Mouse (Mus musculus): ENCODE data around the gene Rhobtb1.

The Rhobtb1 gene

DNA sequence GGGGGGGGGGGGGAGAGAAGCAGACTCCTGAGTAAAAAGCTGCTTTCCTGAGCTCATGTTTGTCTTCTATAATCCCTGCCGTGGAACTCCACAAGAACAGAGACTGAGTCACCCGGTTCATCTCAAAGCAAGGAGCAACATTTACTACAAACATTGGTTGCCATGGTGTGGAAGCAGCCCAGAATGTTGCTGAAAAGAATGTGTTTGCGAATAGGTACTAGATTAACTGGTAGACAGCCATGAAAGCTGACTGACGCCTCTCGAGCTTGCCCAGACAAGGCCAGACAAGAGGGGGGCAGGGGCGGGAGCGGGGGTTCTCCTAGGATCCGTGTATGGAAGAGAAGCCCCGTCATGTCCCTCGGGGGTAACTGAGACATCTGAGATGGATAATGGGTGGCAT, 120.2 kb downstream of the Rhobtb1 start:
- no peak for DNase-seq (ENCODE audit: low read depth, low spot score)

- DNase-seq (ENCODE audit: low read depth, low spot score): no peak
Observed at GRCm38 (mm10) chr10:69274275-69274674, 123.0 kb downstream of the Rhobtb1 start.

- DNase-seq (ENCODE audit: low read depth, low spot score): no peak
Observed at GRCm38 (mm10) chr10:69274705-69275104, 123.5 kb downstream of the Rhobtb1 start.

DNA sequence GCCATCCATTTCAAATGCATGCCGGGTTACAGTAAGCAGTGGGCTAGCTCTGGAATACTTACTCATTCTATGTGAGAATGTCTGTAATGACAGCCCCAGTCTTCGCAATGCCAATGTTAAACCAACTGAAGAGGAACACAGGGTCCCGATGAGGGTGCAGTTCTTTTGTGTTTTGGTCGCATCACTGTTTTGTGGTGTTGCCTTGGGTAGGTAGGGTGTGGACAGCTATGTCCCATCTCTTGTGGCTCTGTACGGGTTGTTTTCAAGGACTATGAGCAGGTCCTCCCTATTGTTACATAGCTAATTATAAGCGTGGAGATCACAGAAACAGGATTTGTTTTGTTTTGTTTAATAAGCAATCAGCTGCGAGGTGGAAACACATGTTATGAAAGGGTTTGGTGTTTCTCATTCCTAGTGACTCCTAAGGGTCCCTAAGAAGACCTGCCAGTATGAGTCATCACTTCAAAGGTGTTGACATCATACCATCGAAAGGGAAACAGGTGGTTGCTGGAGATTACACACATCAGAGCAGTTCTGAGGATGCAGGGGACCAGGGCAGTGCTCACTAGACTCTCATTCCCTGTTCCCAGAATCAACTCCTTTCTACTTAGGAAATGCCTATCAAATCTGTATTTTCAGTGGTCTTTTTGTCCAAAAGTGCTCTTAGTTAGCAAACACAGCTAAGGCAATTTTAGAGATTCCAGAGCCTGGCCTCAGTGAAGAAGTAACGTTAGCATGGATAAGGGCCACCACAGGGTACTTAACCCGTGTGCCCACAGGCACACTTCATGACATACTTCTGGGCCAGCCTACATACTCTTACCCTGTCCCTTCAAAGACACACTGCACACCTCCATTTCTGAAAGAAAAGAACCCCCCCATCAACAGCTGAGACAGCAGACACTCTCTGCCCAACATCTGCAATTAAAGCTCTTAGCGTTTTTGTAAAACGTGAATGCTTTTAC, 124.9 kb downstream of the Rhobtb1 start:
- no peak for DNase-seq (ENCODE audit: low read depth, low spot score)

- no peak for DNase-seq (ENCODE audit: low read depth, low spot score)
Observed at GRCm38 (mm10) chr10:69276920-69277435, 125.7 kb downstream of the Rhobtb1 start.

DNA sequence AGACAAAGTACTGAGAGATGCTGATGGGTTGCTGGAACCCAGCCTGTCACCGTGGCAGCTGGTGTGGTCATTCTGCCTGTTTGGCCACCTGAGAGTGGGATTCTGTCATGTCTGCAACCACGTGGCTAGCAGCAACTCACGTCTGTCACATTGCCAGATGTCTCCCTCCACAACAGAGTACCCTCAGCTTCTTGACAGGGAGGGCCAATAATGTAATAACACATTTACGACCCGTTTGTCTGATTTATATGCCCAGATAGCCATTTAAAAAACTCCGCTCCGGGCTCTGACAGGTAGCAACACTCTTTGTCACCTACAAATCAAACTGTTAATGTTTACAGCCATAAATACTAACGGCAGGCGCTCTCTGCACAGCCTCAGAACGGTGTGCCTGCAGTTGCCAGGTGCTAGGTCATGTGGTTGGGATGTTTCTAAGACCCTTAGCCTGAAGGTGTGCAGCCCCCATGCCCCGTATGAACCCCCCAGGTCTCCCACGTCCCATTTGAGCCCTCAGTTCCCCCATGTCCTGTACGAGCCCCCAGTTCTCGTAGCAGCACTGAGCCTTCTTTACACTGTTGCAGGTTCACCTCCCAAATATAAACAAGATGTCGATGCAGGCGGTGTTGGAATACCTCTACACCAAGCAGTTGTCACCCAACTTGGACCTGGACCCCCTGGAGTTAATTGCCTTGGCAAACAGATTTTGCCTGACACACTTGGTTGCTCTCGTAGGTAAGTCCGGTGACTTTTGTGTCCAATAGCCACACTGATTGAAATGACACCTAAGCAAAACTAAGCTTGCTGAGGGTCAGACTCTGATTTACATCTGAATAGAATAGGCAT, 127.8 kb downstream of the Rhobtb1 start:
- no peak for DNase-seq (ENCODE audit: low read depth, low spot score)

DNA sequence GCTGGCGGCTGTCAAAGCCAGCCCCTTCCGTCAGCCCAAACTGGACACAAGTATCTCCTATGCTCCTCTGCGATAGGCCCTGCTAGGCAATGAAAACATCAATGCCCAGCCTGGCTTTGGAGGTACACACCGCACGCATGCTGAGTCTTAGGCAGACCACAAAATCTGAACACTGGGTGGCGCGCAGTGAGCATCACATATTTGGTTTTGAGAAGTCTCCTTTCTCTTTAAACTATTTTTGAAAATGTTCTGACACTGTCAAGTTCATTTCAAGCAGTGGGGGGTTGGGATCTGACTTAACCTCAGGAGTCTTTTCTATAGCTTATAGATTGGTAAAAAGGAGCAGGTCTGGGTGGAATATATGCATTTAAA, 128.4 kb downstream of the Rhobtb1 start:
- DNase-seq (ENCODE audit: low read depth, low spot score): no peak

- no peak for DNase-seq (ENCODE audit: low read depth, low spot score)
Observed at GRCm38 (mm10) chr10:69286939-69287338, 135.7 kb downstream of the Rhobtb1 start.

- no peak for DNase-seq (ENCODE audit: low read depth, low spot score)
Observed at GRCm38 (mm10) chr10:69288086-69288485, 136.9 kb downstream of the Rhobtb1 start.

DNA sequence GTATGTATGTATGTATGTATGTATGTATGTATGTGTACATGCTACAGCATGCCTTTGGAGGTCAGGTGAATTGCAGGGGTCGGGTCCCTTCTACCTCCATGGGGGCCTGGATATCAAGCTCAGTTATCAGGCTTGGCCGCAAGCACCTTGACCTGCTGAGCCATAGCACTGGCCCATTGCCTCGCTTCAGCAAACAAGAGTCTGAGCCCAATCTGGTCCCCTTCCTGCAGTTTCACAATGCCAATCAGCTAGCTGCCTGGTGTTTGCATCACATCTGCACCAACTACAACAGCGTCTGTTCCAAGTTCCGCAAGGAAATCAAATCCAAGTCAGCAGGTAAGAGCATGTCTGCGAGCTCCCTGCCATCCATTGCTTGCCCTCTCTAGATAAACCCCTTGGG, 137.5 kb downstream of the Rhobtb1 start:
- no peak for DNase-seq (ENCODE audit: low read depth, low spot score)

- DNase-seq (ENCODE audit: low read depth, low spot score): no peak
Observed at GRCm38 (mm10) chr10:69290736-69291135, 139.5 kb downstream of the Rhobtb1 start.

DNA sequence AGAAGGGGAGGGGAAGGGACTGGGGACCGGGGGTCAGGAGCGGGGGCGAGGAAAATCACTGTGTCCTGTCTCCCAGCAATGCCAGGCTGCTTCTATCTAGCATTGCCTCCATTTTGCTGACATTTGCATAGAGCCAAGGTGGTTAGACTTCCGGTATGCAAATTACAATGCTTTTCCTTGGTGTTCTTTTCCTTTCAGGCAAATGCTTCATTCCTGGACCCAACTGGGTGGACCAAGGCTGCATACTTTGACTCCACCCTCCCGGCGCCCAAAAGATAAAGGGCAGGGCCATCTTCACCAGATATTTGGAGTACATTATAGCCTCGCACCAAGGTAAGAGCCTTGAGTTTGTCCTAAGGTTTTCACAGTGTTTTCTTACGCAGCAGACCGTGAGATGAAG, 144.7 kb downstream of the Rhobtb1 start:
- peak; percentile 53 for DNase-seq (ENCODE audit: low read depth, low spot score)

- DNase-seq (ENCODE audit: low read depth, low spot score): no peak
Observed at GRCm38 (mm10) chr10:69299985-69300384, 148.8 kb downstream of the Rhobtb1 start.

DNA sequence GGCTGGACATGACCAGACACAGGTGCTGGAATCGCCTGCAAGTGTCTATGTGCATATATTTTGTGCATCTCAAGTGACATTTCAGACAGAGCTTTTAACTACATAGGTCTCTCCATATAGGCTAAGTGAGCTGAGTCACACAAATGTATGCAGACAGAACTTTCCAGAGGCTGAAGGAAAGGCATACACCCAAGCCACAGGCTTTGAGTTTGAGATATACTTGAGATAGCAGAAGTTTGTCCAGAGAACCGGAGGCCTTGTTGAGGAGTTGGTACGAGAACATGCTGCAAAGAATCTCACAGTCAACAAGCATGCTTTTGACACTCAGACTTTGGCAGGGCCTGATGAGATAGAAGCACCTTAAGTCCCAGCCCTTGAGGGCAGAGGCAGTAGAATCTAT, 151.4 kb downstream of the Rhobtb1 start:
- no peak for DNase-seq (ENCODE audit: low read depth, low spot score)

- peak; percentile 65 for DNase-seq (ENCODE audit: low read depth, low spot score)
Observed at GRCm38 (mm10) chr10:69304819-69305218, 153.6 kb downstream of the Rhobtb1 start.

DNA sequence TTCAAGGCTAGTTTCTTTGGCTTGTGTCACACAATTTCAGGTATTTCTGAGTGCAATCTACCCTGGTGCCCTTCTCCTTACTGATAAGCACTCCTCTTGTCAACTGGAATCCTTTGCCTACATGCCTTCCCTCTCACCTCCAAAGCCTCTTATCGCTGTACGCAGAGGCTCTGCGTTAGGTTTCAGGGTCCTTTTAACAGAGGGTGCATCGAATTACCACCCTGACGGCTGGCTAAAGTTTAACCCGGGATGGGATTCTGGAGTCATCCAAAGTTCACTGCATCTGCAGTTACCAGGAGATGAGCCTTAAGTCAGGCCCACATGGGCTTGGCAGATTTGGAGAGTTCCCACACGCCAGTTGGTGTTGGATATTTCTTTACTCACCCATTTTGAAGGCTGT, 154.4 kb downstream of the Rhobtb1 start:
- no peak for DNase-seq (ENCODE audit: low read depth, low spot score)

DNA sequence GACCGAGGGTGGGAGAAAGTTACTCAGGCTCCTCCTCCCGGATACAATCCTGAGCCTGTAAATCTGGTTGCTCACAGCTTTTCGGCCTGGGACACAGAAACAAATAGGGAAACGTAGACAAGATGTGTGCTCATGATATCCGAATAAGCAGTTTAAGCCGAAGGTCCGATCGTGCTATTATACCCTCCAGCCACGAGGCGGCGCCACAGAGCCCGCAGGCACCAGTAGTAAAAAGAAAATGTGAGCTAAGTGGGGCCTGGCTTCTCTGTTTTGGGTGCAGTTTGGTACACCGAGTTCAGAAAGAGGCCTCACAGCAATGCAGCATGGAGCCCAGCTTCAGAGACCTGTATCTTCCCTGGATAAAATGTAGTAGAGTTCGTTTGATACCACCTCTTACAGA, 155.0 kb downstream of the Rhobtb1 start:
- peak; percentile 73 for DNase-seq (ENCODE audit: low read depth, low spot score)

GRCm38 (mm10) chr10:69307067-69307466, 155.8 kb downstream of the Rhobtb1 start:
- DNase-seq (ENCODE audit: low read depth, low spot score): peak; percentile 85

DNA sequence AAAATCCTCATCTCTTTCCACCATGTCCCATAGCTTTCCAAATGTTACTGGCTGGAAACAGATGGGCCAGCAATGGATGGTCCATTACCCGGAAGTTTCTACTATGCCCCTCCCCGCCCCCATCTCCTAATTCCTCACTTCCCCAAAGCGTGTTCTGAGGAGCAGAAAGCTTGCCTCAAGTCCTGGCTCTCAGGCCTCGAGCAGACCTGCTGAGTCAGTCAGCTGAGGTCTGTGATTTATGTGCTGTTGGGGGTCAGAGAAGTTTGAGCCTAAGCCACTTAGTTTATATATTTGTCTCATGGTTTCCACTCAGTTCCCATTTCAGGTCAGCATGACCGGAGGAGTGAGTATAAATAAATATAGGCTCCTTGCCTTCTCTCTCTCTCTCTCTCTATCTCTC, 157.9 kb downstream of the Rhobtb1 start:
- no peak for DNase-seq (ENCODE audit: low read depth, low spot score)

DNA sequence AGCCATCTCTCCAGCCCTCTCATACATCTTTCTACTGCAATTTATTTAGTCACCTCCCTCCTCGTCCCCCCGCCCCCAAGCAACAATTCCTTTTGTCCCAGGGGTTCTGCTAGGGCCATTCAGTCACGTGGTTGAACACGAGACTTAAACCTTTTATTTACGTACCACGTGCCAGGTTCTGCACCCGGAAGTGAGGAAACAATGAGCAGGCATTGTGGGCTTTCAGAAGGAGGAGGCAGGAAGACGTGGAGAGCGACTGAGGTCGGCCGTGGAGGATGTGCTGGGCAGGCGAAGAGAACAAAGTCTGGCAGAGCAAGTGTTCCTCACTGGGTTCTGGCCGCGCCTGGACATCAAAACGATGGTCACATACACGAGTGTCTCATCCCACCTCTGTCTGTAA, 160.6 kb downstream of the Rhobtb1 start:
- peak; percentile 52 for DNase-seq (ENCODE audit: low read depth, low spot score)

GRCm38 (mm10) chr10:69313944-69314343, 162.7 kb downstream of the Rhobtb1 start:
- no peak for DNase-seq (ENCODE audit: low read depth, low spot score)

- peak; percentile 79 for DNase-seq (ENCODE audit: low read depth, low spot score)
Observed at GRCm38 (mm10) chr10:69318514-69318913, 167.3 kb downstream of the Rhobtb1 start.

All from ES-CJ7 (cell line).